ENCODE assay signal across 9 mouse cellular contexts in the genomic region with DNA sequence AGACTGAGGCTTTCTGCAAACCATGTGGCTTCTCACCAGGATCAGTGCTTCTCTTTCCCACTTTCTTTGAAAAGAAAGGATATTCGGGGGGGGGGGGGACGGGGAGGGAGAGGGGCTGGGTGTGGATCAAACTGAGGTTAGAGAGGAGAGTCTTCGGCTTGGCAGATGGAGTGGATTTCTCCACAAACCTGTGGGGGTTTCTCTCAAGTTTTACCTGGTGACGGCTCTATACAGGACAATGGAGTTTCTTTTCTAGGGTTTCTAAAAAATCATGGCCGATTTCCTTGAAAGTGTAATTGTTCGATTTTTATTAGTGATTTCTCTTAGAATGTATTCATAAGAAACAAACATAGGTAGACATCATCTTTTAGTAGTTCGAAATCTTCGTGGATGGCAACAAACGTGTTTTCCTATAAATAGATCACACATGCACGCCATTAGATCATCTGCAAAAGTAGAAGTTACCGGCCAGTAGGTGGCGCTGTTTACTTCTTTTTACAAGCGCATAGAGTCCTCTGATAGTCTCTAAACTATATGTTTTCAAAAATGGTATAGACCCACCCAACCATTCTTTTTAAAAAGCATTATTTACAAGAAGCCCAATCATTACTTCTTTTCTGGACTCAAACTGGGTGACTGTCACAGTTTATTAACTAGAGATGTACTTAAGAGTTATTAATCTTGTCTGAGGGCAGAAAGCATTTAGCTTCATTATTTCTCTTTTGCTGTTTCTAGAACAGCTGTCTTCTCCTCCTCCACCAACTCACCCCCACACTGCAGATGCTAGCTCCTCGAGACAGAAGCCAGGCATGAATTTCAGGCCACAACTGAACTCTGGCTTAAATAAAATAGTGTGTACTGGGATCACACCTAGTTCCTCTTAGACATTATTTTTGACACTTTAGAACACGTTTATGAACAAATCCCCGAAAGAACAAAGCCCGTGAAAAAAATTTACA. TPM values are rescaled to one million over a fixed set of nuclear protein-coding genes. Genes with fewer than 3 reads are reported as not detected.
DNase-seq lines count a peak whose midpoint lies in the region; ATAC-seq and TF ChIP-seq lines count a peak whose summit lies in the region.
"Had no signal": no experiment of that assay in that cellular context is flagged by ENCODE, and none has a peak within 500 bp of the region (broad histone marks: within the 10 kb centered on the region; RNA-seq: fewer than 3 reads in every experiment).

No protein-coding gene starts in this region.

- H3K27me3 ChIP-seq in forebrain, embryonic 10.5 days (ENCODE audit: poor library complexity, severe bottlenecking), result peaks cover 11% of the 10 kb centered on the region
- H3K27me3 ChIP-seq: lung, embryonic 15.5 days had no signal

- H3K4me3 ChIP-seq in ES-E14 (ENCODE audit: insufficient read depth in 1 of 2, low read depth in 1 of 2, low read length in 2 of 2, poor library complexity in 1 of 2, severe bottlenecking in 1 of 2), result no peak overlapping the region
- H3K4me3 ChIP-seq in forebrain, embryonic 10.5 days, result no peak overlapping the region
- H3K4me3 ChIP-seq: lung, embryonic 15.5 days had no signal

- H3K4me1 ChIP-seq in ES-E14 (ENCODE audit: control insufficient read depth in 2 of 2, insufficient read depth in 2 of 2, low read length in 2 of 2, poor library complexity in 1 of 2), result no peaks in the 10 kb centered on the region
- H3K4me1 ChIP-seq in forebrain, embryonic 10.5 days, result peaks cover 5% of the 10 kb centered on the region
- H3K4me1 ChIP-seq: lung, embryonic 15.5 days had no signal

- in situ Hi-C loops in ES-E14 (cut with MboI; ENCODE audit: low sequenced_read_pairs in 2 of 2, unreplicated experiment in 2 of 2), result loop anchor here in 1 of 2 experiments (25.0 kb wide), 1 partner anchor 796 kb away; no protein-coding TSS in a partner anchor

- intact Hi-C loops in heart, postnatal 10 days (cut with DNase I), result loop anchor here (1.0 to 5.0 kb wide), 4 partner anchors 89 to 1146 kb away; no protein-coding TSS in a partner anchor

- H3K9me3 ChIP-seq in ES-E14 (ENCODE audit: control insufficient read depth, insufficient read depth, low read depth, low read length), result no peaks in the 10 kb centered on the region
- no peaks in the 10 kb centered on the region for H3K9me3 ChIP-seq in forebrain, embryonic 10.5 days
- H3K9me3 ChIP-seq: lung, embryonic 15.5 days had no signal

- no peak overlapping the region for H3K9ac ChIP-seq in ES-E14 (ENCODE audit: insufficient read depth, low read depth, low read length, poor library complexity, severe bottlenecking)
- H3K9ac ChIP-seq: lung, embryonic 15.5 days had no signal

- 39% methylated on average over 17 of the region's 17 CpGs for WGBS in forebrain, embryonic 10.5 days

- no peak for ATAC-seq in erythroblast, adult 5-6 weeks (replicated peaks; ENCODE audit: low FRiP score, poor library complexity, severe bottlenecking)

- DNase-seq in ES-E14 (ENCODE audit: low read depth, low spot score), result peak; percentile 66
- peak; percentile 95 for DNase-seq in brain, adult 2 months (ENCODE audit: low read depth, low spot score)
- peak; percentile 78 for DNase-seq in forebrain, embryonic 10.5 days (ENCODE audit: extremely low spot score, low spot score)
- peak; percentile 72 to 86 for DNase-seq in heart, postnatal 10 days
- peak; percentile 54 to 90 for DNase-seq in layer of hippocampus, adult 18-20 months (ENCODE audit: low spot score in 2 of 2)
- DNase-seq in lung, postnatal 36 days, result peak; percentile 88
- peak; percentile 93 for DNase-seq in right cerebral cortex, postnatal 14 days

- H3K27ac ChIP-seq in ES-E14 (ENCODE audit: insufficient read depth, low read depth, low read length, poor library complexity, severe bottlenecking), result no peak overlapping the region
- no peak overlapping the region for H3K27ac ChIP-seq in forebrain, embryonic 10.5 days
- H3K27ac ChIP-seq: lung, embryonic 15.5 days had no signal

- H3K36me3 ChIP-seq in ES-E14 (ENCODE audit: control insufficient read depth, insufficient read depth, low read length, poor library complexity, severe bottlenecking), result no peaks in the 10 kb centered on the region
- H3K36me3 ChIP-seq in forebrain, embryonic 10.5 days (replicated peaks), result no peaks in the 10 kb centered on the region
- H3K36me3 ChIP-seq: lung, embryonic 15.5 days had no signal

TF ChIP-seq in ES-E14, 5 proteins besides CTCF, POLR2A, EP300 and RAD21:
- TF ChIP-seq ZC3H11A (IDR thresholded peaks at IDR 0.05; ENCODE audit: borderline replicate concordance, low read depth, low read length) (peak; percentile 86; the same call in 1 of the 2 replicates), MAFK (IDR thresholded peaks at IDR 0.05; ENCODE audit: insufficient read depth, low read depth, low read length) (no peak)

RNA-seq across cellular contexts. Expression of a gene that starts 15.0 kb away (rescaled TPM):
- 25.3 and 52.4 TPM in 2 replicates for total RNA-seq in ES-E14 (2012; rRNA removed)
- polyA plus RNA-seq in forebrain, embryonic 10.5 days (2016; fragmentation: Nextera tagmentation; extraction: Ambion mirVana), result 11.8 and 11.9 TPM in 2 replicates
- total RNA-seq in heart, postnatal 10 days (2021), result 1 to 10 TPM; 2.0 to 2.2 TPM
- total RNA-seq in layer of hippocampus, adult 18-20 months (2021), result 10 to 100 TPM; 61.5 to 62.6 TPM
- not detected in 2 replicates for total RNA-seq in erythroblast, adult 5-6 weeks (2015; ENCODE audit: low replicate concordance)
- not detected in 2 replicates for total RNA-seq in erythroblast, adult 5-6 weeks (2017; ENCODE audit: low replicate concordance)
